Mouse (Mus musculus) brain, embryonic 14.5 days (tissue): ENCODE data around the gene 1600014C10Rik.

Experiments used
- CTCF ChIP-seq: fragments of 200-500 bp; IDR thresholded peaks from 2 replicates; pipeline ENCODE4 v1.5.1; 2012; ENCODE audit warnings: inconsistent platforms, mild to moderate bottlenecking, moderate library complexity, borderline replicate concordance; ENCODE audit not compliant: insufficient read depth, insufficient read length; ENCODE audit errors: extremely low read depth
- POLR2A ChIP-seq: fragments of 200-500 bp; IDR thresholded peaks from 2 replicates; pipeline ENCODE4 v1.6.1; 2012; ENCODE audit warnings: mild to moderate bottlenecking, inconsistent platforms, borderline replicate concordance; ENCODE audit not compliant: poor library complexity, insufficient read depth, insufficient read length, severe bottlenecking; ENCODE audit errors: extremely low read depth

DNA sequence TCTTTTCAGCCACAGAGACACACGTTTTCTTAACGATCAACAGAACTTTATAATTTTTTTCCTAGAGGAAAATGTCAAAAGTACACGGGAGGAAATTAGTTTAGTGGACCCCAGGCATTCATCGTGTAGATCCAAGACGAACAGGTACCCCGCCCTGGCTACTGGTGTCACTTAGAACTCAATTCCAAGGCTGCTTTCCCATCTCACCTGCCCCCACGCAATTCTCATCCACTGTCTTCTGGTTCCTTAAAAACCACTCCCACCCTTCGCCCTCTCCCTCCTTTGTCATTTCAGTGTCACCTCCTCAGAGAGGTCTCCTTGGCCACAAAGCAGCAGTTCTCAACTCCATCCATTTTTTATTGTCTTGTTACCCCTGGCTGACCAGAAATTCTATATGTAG is 45.3 kb downstream of the 1600014C10Rik start:
- TF ChIP-seq POLR2A (no peak), CTCF (no peak)
